Mouse (Mus musculus) myocyte (in vitro differentiated cells): Measurements from ENCODE around the gene Zfp445. TPM values are rescaled to one million over a fixed set of nuclear protein-coding genes. Genes with fewer than 3 reads are reported as not detected.

Source experiments
- H3K27me3 ChIP-seq: one replicate; pipeline ENCODE4 v1.6.1; 2011; ENCODE audit not compliant: control insufficient read depth, insufficient read depth, insufficient read length
- H3K36me3 ChIP-seq: one replicate; pipeline ENCODE4 v1.6.1; 2011; ENCODE audit not compliant: control insufficient read depth, insufficient read depth
- H3K4me2 ChIP-seq: one replicate; pipeline ENCODE4 v1.6.1; 2011; ENCODE audit warnings: low read depth, control low read depth
- H3K4me3 ChIP-seq: one replicate; pipeline ENCODE4 v1.5.1; 2011; ENCODE audit warnings: mild to moderate bottlenecking, control low read depth, moderate library complexity
- H3K79me2 ChIP-seq: one replicate; pipeline ENCODE4 v1.6.1; 2011; ENCODE audit not compliant: control insufficient read depth, insufficient read depth
- H3ac ChIP-seq: one replicate; pipeline ENCODE4 v1.6.1; 2011; ENCODE audit not compliant: control insufficient read depth, insufficient read length
- CEBPB ChIP-seq: IDR thresholded peaks from 2 replicates; pipeline ENCODE4 v1.6.1; 2011; ENCODE audit warnings: mild to moderate bottlenecking, moderate library complexity; ENCODE audit not compliant: poor library complexity, insufficient read depth, severe bottlenecking
- E2F4 ChIP-seq: IDR thresholded peaks from one replicate; pipeline ENCODE4 v1.6.1; 2011; ENCODE audit warnings: mild to moderate bottlenecking, control low read depth, moderate library complexity; ENCODE audit not compliant: insufficient read depth
- MAX ChIP-seq: IDR thresholded peaks from one replicate; pipeline ENCODE4 v1.6.1; 2011; ENCODE audit warnings: low read depth, mild to moderate bottlenecking, control low read depth
- MYOD1 ChIP-seq, 3 experiments: IDR thresholded peaks; one replicate each; pipeline ENCODE4 v1.6.1; 2011; ENCODE audit warnings: control low read depth in 2 of 3, low read depth in 2 of 3, mild to moderate bottlenecking in 2 of 3, moderate library complexity in 1 of 3; ENCODE audit not compliant: insufficient read length in 2 of 3, control insufficient read depth in 1 of 3
- MYOG ChIP-seq, 3 experiments: IDR thresholded peaks; one replicate each; pipeline ENCODE4 v1.6.1; 2011; ENCODE audit warnings: control low read depth in 2 of 3, low read depth in 2 of 3, mild to moderate bottlenecking in 2 of 3; ENCODE audit not compliant: insufficient read length in 2 of 3, control insufficient read depth in 1 of 3, insufficient read depth in 1 of 3
- POLR2A ChIP-seq: IDR thresholded peaks from one replicate; pipeline ENCODE4 v1.6.1; 2011; ENCODE audit warnings: low read depth, mild to moderate bottlenecking, control low read depth, moderate library complexity; ENCODE audit not compliant: insufficient read length
- POLR2AphosphoS2 ChIP-seq: IDR thresholded peaks from one replicate; pipeline ENCODE4 v1.6.1; 2011; ENCODE audit warnings: low read depth, control low read depth; ENCODE audit not compliant: insufficient read length
- REST ChIP-seq: IDR thresholded peaks from one replicate; pipeline ENCODE4 v1.6.1; 2011; ENCODE audit warnings: mild to moderate bottlenecking, control low read depth, moderate library complexity; ENCODE audit not compliant: insufficient read depth, insufficient read length
- SRF ChIP-seq: IDR thresholded peaks from one replicate; pipeline ENCODE4 v1.6.1; 2011; ENCODE audit warnings: low read depth; ENCODE audit not compliant: control insufficient read depth, insufficient read length
- TCF12 ChIP-seq: IDR thresholded peaks from one replicate; pipeline ENCODE4 v1.6.1; 2011; ENCODE audit warnings: mild to moderate bottlenecking, control low read depth; ENCODE audit not compliant: poor library complexity, insufficient read depth, severe bottlenecking
- TCF3 ChIP-seq: IDR thresholded peaks from one replicate; pipeline ENCODE4 v1.6.1; 2011; ENCODE audit warnings: low read depth, control low read depth; ENCODE audit not compliant: insufficient read length
- USF1 ChIP-seq: IDR thresholded peaks from one replicate; pipeline ENCODE4 v1.6.1; 2011; ENCODE audit warnings: low read depth, mild to moderate bottlenecking, control low read depth, moderate library complexity
- polyA plus RNA-seq: library from polyadenylated mRNA; unstranded; fragments of >200 nt; fragmentation: generic; extraction: Trizol; gene quantifications from one replicate; pipeline ENCODE4 v1.2.1, GENCODE M21; 2012; ENCODE audit warnings: missing spikeins

Gene Zfp445
- polyA plus RNA-seq, 1 experiment = 10.0 TPM

GRCm38 (mm10) chr9:122836126-122836525 is 29.7 kb downstream of the Zfp445 start:
- H3K4me2 ChIP-seq = no peak overlapping the region
- H3K4me3 ChIP-seq = no peak overlapping the region
- H3K79me2 ChIP-seq = no peaks in the 10 kb centered on the region
- no peaks in the 10 kb centered on the region for H3K27me3 ChIP-seq
- H3K36me3 ChIP-seq = no peaks in the 10 kb centered on the region
- no peak overlapping the region for H3ac ChIP-seq
- TF ChIP-seq POLR2A = no peak
- no peak for TF ChIP-seq E2F4
- TF ChIP-seq POLR2AphosphoS2 = no peak
- TF ChIP-seq MYOG (IDR thresholded peaks at IDR 0.05; ENCODE audit: control insufficient read depth in 1 of 3, insufficient read depth in 1 of 3, insufficient read length in 2 of 3, low read depth in 2 of 3) = no peak
- no peak for TF ChIP-seq SRF
- no peak for TF ChIP-seq TCF12
- no peak for TF ChIP-seq REST
- TF ChIP-seq CEBPB = no peak
- TF ChIP-seq MYOD1 (IDR thresholded peaks at IDR 0.05; ENCODE audit: control insufficient read depth in 1 of 3, insufficient read length in 2 of 3, low read depth in 2 of 3) = no peak
- no peak for TF ChIP-seq TCF3
- TF ChIP-seq MAX = no peak
- no peak for TF ChIP-seq USF1

GRCm38 (mm10) chr9:122829826-122830380 is 35.9 kb downstream of the Zfp445 start:
- Histone ChIP-seq H3K36me3 (peaks cover 7% of the 10 kb centered on the region), H3K79me2 (no peaks in the 10 kb centered on the region), H3K4me3 (no peak overlapping the region), H3ac (no peak overlapping the region), H3K27me3 (no peaks in the 10 kb centered on the region), H3K4me2 (no peak overlapping the region)
- TF ChIP-seq CEBPB (no peak), MAX (no peak), POLR2AphosphoS2 (no peak), USF1 (no peak), MYOG (IDR thresholded peaks at IDR 0.05; ENCODE audit: control insufficient read depth in 1 of 3, insufficient read depth in 1 of 3, insufficient read length in 2 of 3, low read depth in 2 of 3) (no peak), TCF3 (no peak), SRF (no peak), REST (no peak), E2F4 (no peak), POLR2A (no peak), MYOD1 (IDR thresholded peaks at IDR 0.05; ENCODE audit: control insufficient read depth in 1 of 3, insufficient read length in 2 of 3, low read depth in 2 of 3) (no peak), TCF12 (no peak)

- no peak for TF ChIP-seq POLR2A
- Histone ChIP-seq H3K4me3 (no peak overlapping the region), H3K4me2 (no peak overlapping the region), H3K36me3 (peaks cover 11% of the 10 kb centered on the region), H3K79me2 (no peaks in the 10 kb centered on the region), H3K27me3 (no peaks in the 10 kb centered on the region), H3ac (no peak overlapping the region)
Measured at GRCm38 (mm10) chr9:122826743-122827142, 39.1 kb downstream of the Zfp445 start.

GRCm38 (mm10) chr9:122823374-122824017 is 42.3 kb downstream of the Zfp445 start:
- Histone ChIP-seq H3K27me3 (no peaks in the 10 kb centered on the region), H3ac (no peak overlapping the region), H3K79me2 (no peaks in the 10 kb centered on the region), H3K4me2 (no peak overlapping the region), H3K36me3 (peaks cover 8% of the 10 kb centered on the region), H3K4me3 (no peak overlapping the region)
- TF ChIP-seq CEBPB = no peak
- TF ChIP-seq MYOG (IDR thresholded peaks at IDR 0.05; ENCODE audit: control insufficient read depth in 1 of 3, insufficient read depth in 1 of 3, insufficient read length in 2 of 3, low read depth in 2 of 3) = no peak

- Histone ChIP-seq H3K79me2 (no peaks in the 10 kb centered on the region), H3K4me2 (no peak overlapping the region), H3ac (no peak overlapping the region), H3K4me3 (no peak overlapping the region), H3K36me3 (peaks cover 6% of the 10 kb centered on the region), H3K27me3 (no peaks in the 10 kb centered on the region)
- TF ChIP-seq E2F4 (no peak), SRF (no peak), TCF12 (no peak), CEBPB (no peak), POLR2A (no peak), MAX (no peak), POLR2AphosphoS2 (no peak), REST (no peak), MYOD1 (IDR thresholded peaks at IDR 0.05; ENCODE audit: control insufficient read depth in 1 of 3, insufficient read length in 2 of 3, low read depth in 2 of 3) (no peak), USF1 (no peak), MYOG (IDR thresholded peaks at IDR 0.05; ENCODE audit: control insufficient read depth in 1 of 3, insufficient read depth in 1 of 3, insufficient read length in 2 of 3, low read depth in 2 of 3) (no peak), TCF3 (no peak)
Measured at GRCm38 (mm10) chr9:122815239-122815851, 50.5 kb downstream of the Zfp445 start.
